Mouse (Mus musculus) kidney, postnatal 0 days (tissue): ENCODE results near the gene Cntnap1. TPM values are rescaled to one million over a fixed set of nuclear protein-coding genes. Genes with fewer than 3 reads are reported as not detected.
A peak's percentile ranks its signal among the peaks of the same experiment; 100 is the strongest.

Source experiments
- ATAC-seq: fragments of 200-750 bp; cut with Nextera tagmentation; replicated peaks from 2 replicates; pipeline ENCODE4 v1.8.0; 2017; ENCODE audit warnings: low read depth, moderate number of reproducible peaks, moderate TSS enrichment, moderate library complexity; ENCODE audit not compliant: low FRiP score
- DNase-seq: peaks from one replicate; pipeline ENCODE4 v3.0.0-alpha.2; 2016; ENCODE audit warnings: low spot score
- H3K27ac ChIP-seq: fragments of 300-500 bp; sonication (generic); 2 replicates; pipeline ENCODE4 v1.5.1; 2014; ENCODE audit warnings: mild to moderate bottlenecking
- H3K27me3 ChIP-seq: fragments of 300-500 bp; sonication (generic); 2 replicates; pipeline ENCODE4 v1.6.1; 2014; ENCODE audit warnings: low read length, mixed read lengths; ENCODE audit not compliant: insufficient read depth
- H3K36me3 ChIP-seq: fragments of 300-500 bp; sonication (generic); 2 replicates; pipeline ENCODE4 v1.6.1; 2014; ENCODE audit warnings: low read length, mixed read lengths; ENCODE audit not compliant: insufficient read depth
- H3K4me1 ChIP-seq: fragments of 300-500 bp; sonication (generic); replicated peaks from 2 replicates; pipeline ENCODE4 v1.6.1; 2014; ENCODE audit warnings: antibody characterized with exemption, low read length, mixed read lengths; ENCODE audit not compliant: insufficient read depth
- H3K4me2 ChIP-seq: fragments of 300-500 bp; sonication (generic); 2 replicates; pipeline ENCODE4 v1.6.1; 2014; ENCODE audit warnings: mild to moderate bottlenecking, low read length, moderate library complexity, mixed read lengths
- H3K4me3 ChIP-seq: fragments of 300-500 bp; sonication (generic); replicated peaks from 2 replicates; pipeline ENCODE4 v1.5.1; 2014; ENCODE audit warnings: low read depth, low read length
- H3K9ac ChIP-seq: fragments of 300-500 bp; sonication (generic); 2 replicates; pipeline ENCODE4 v1.6.1; 2014; ENCODE audit warnings: low read depth, low read length
- H3K9me3 ChIP-seq: fragments of 300-500 bp; sonication (generic); replicated peaks from 2 replicates; pipeline ENCODE4 v1.6.1; 2016; ENCODE audit warnings: low read length, inconsistent platforms, mixed read lengths
- CTCF ChIP-seq: IDR thresholded peaks from 2 replicates; pipeline ENCODE4 v1.5.1; 2016; ENCODE audit warnings: antibody characterized with exemption, low read depth, mild to moderate bottlenecking, moderate library complexity
- WGBS: fragments of 180-500 bp; shearing (Covaris S2); extraction: QIAGEN DNeasy Blood & Tissue Kit; methylation state at CpG from one replicate; pipeline ENCODE4 v1.1.7; 2014; 5-methylcytosine and 5-hydroxymethylcytosine counted together
- polyA plus RNA-seq: library from polyadenylated mRNA; unstranded; fragments of >200 nt; fragmentation: Nextera tagmentation; extraction: Ambion mirVana; gene quantifications from 2 replicates; pipeline ENCODE4 v1.2.1, GENCODE M21; 2015

Cntnap1 gene
- polyA plus RNA-seq, 1 experiment from 2014 or later: 0.78 TPM

DNA sequence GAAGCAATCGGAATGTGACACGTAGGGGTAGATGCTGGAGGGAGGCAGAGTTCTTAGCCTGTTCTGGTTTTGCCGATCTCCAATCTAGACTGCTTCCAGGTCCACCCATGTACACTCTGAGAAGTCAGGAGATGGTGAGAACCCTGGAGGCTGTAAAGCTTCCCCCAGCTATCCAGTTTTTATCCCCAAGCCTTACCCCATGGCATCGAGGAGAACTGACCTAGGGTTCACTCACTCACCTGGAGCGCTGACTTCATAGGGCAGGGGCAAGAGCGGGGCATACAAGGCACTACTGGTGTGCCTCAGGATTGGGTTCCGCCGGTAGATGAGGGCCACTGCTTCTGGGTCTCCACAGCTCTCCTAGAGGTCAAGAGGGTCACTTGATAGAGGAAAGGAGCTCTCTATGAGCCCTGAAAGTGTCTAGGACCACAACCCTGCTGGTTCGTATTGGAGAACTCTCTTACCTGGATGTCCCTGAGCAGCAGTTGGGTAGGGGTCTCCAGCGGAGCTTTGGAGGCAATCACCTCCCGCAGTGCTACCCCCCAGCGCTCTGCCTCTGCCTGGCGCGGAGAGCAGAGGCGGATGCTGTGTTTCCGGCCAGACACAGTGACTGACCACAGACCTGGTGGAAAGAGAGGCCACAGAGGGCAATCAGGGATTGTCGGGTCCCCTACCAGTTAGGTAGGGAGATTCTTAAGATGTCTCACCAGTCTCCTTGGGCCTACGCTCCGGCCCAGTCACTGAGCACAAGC lies 2.9 kb upstream of the Cntnap1 start:
- DNase-seq: no peak
- Histone ChIP-seq H3K27me3 (no peaks in the 10 kb centered on the region), H3K4me1 (peaks cover 38% of the 10 kb centered on the region), H3K36me3 (peaks cover 33% of the 10 kb centered on the region), H3K9me3 (no peaks in the 10 kb centered on the region), H3K9ac (0 out of 2 replicates have a peak overlapping the region, but pooled peaks have one; percentile 13), H3K27ac (no peak overlapping the region), H3K4me2 (peak overlapping the region; percentile 75; the same call in 1 of the 2 replicates), H3K4me3 (no peak overlapping the region)
- WGBS: 72% methylated on average over 19 of the region's 19 CpGs
- ATAC-seq: no peak
- no peak for TF ChIP-seq CTCF

GRCm38 (mm10) chr11:101167963-101168300 lies 2.4 kb upstream of the Cntnap1 start:
- Histone ChIP-seq H3K9ac (0 out of 2 replicates have a peak overlapping the region, but pooled peaks have one; percentile 13), H3K9me3 (no peaks in the 10 kb centered on the region), H3K4me1 (peaks cover 40% of the 10 kb centered on the region), H3K4me3 (0 out of 2 replicates have a peak overlapping the region, but pooled peaks have one; percentile 8), H3K27me3 (no peaks in the 10 kb centered on the region), H3K27ac (no peak overlapping the region), H3K36me3 (peaks cover 33% of the 10 kb centered on the region), H3K4me2 (peak overlapping the region; percentile 75; the same call in 1 of the 2 replicates)
- WGBS: 41% methylated on average over 8 of the region's 8 CpGs
- TF ChIP-seq CTCF: no peak
- ATAC-seq (no peak), DNase-seq (no peak)

GRCm38 (mm10) chr11:101168301-101168980 lies 1.9 kb upstream of the Cntnap1 start:
- Histone ChIP-seq H3K36me3 (peaks cover 33% of the 10 kb centered on the region), H3K4me2 (peak overlapping the region; percentile 75), H3K4me3 (peak overlapping the region; percentile 74), H3K27ac (no peak overlapping the region), H3K9me3 (no peaks in the 10 kb centered on the region), H3K27me3 (no peaks in the 10 kb centered on the region), H3K4me1 (peaks cover 41% of the 10 kb centered on the region), H3K9ac (peak overlapping the region; percentile 13; the same call in 1 of the 2 replicates)
- TF ChIP-seq CTCF: no peak
- ATAC-seq: no peak
- 54% methylated on average over 18 of the region's 18 CpGs for WGBS
- no peak for DNase-seq

GRCm38 (mm10) chr11:101169301-101170107 lies 819 bp upstream of the Cntnap1 start:
- DNase-seq (no peak), ATAC-seq (no peak)
- peaks cover 41% of the 10 kb centered on the region for H3K4me1 ChIP-seq
- H3K27me3 ChIP-seq: no peaks in the 10 kb centered on the region
- peak overlapping the region; percentile 75 for H3K4me2 ChIP-seq
- TF ChIP-seq CTCF: no peak
- H3K9me3 ChIP-seq: no peaks in the 10 kb centered on the region
- H3K27ac ChIP-seq: peak overlapping the region; percentile 50
- H3K9ac ChIP-seq: peak overlapping the region; percentile 59
- H3K4me3 ChIP-seq: peak overlapping the region; percentile 74
- 13% methylated on average over 17 of the region's 17 CpGs for WGBS
- H3K36me3 ChIP-seq: peaks cover 24% of the 10 kb centered on the region; the same call in 1 of the 2 replicates

GRCm38 (mm10) chr11:101170811-101171610 lies 688 bp downstream of the Cntnap1 start, which contains the start of gene Plekhh3:
Gene Plekhh3 (minus strand): TSS chr11:101171351.
- TF ChIP-seq CTCF: peak; percentile 33; the same call in 1 of the 2 replicates
- peaks cover 17% of the 10 kb centered on the region; the same call in 1 of the 2 replicates for H3K36me3 ChIP-seq
- DNase-seq (peak; percentile 99), ATAC-seq (peak; percentile 94)
- H3K9ac ChIP-seq: peak within 1 kb of the TSS; percentile 59
- WGBS: under 1% methylated on average over 46 of the region's 50 CpGs
- peaks cover 37% of the 10 kb centered on the region for H3K4me1 ChIP-seq
- H3K27ac ChIP-seq: peak within 1 kb of the TSS; percentile 93
- peak within 1 kb of the TSS; percentile 74 for H3K4me3 ChIP-seq
- H3K9me3 ChIP-seq: no peaks in the 10 kb centered on the region
- H3K4me2 ChIP-seq: peak within 1 kb of the TSS; percentile 75
- H3K27me3 ChIP-seq: no peaks in the 10 kb centered on the region
